Mouse (Mus musculus) common myeloid progenitor, adult 5-6 weeks (primary cell): ENCODE data around the gene Pdzd7. TPM values are rescaled to one million over a fixed set of nuclear protein-coding genes. Genes with fewer than 3 reads are reported as not detected.
"Not testable (repeated sequence)": the region's sequence is repeated elsewhere in the genome, so short reads cannot be mapped to it uniquely, and the experiment has no call there.

ENCODE experiments used
- ATAC-seq: replicated peaks from 2 replicates; pipeline ENCODE4 v1.8.0; 2016; ENCODE audit warnings: low read depth, mild to moderate bottlenecking, moderate TSS enrichment, inconsistent platforms; ENCODE audit not compliant: poor library complexity, severe bottlenecking
- total RNA-seq: library from RNA; stranded (forward); fragments of 200-1000, 187-1606 nt; gene quantifications from 2 replicates; pipeline ENCODE4 v1.2.3, GENCODE M21; 2017

Gene Pdzd7
- total RNA-seq, 1 experiment from 2014 or later, result 0.23 TPM

DNA sequence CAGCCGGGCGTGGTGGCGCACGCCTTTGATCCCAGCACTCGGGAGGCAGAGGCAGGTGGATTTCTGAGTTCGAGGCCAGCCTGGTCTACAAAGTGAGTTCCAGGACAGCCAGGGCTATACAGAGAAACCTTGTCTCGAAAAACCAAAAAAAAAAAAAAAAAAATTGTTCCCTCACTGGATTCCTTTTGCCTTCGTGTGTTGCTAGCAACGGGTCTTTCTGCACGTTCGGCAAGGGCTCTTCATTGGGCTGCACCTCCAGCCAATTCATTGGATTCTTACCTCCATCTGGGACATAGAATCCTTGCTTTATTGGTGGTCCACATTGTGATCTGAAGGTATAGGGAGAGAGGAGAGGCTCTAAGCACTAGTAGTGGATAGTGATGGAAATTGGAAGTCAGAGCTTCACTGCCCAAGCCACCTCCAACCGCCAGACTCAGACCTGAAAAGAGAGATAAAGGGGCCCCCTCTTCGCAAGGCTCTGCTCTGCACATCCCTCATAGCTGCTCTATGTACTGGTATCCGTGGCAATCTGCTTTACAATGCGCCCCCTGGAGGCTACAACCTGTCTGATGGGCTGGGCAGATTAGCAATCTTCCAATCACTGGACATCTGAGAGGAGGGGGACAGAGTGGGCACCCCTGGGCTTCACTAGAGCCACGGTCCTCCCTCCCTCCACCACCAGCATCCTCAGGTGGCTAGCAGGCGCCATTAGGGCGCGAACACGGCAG, 18.2 kb upstream of the Pdzd7 start:
- ATAC-seq, result peak; percentile 83

GRCm38 (mm10) chr19:45058841-45059240, 13.3 kb upstream of the Pdzd7 start:
- ATAC-seq, result no peak

GRCm38 (mm10) chr19:45058113-45058839, 12.8 kb upstream of the Pdzd7 start:
- peak; percentile 86 for ATAC-seq

DNA sequence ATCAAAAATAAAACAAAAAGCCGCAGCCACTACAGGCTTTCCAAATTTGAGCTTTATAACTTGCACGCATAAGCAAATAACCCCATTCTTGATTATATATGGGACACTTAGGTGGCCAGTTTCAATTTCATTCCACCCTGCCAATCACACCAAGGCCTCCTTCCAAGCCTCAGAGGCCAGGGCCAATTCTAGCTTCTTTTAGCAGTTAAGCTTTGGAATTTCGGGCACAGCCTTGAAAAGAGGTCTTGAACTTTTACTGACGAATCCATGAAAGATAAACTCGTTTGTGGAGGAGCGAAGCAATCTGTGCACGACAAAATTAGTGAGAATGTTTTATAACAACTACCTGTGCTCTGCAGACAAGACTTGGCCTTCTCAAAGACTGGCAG, 12.2 kb upstream of the Pdzd7 start:
- no peak for ATAC-seq

GRCm38 (mm10) chr19:45056908-45057698, 11.6 kb upstream of the Pdzd7 start:
- ATAC-seq, result no peak

DNA sequence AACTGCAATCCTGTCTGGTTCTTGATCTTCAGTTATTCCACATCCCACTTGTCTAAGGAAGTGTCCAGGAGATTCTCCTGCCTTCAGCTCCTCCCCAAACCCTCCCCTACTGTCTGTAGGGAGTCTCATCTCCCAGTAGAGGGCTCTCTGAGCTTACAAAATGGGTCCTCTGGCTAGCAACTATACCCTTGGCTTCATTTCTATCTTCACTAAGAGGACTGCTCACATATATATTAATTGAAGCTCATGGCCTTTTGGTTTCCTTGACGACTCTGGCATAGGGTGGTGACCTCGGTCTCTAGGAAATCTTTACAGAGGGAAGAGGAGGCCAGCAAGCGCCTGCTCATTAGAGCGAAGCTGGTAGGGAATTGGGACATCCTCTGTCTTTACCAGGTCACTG, 10.8 kb upstream of the Pdzd7 start:
- ATAC-seq, result peak; percentile 54

GRCm38 (mm10) chr19:45054892-45055690, 9.6 kb upstream of the Pdzd7 start:
- no peak for ATAC-seq

GRCm38 (mm10) chr19:45053451-45053850, 7.9 kb upstream of the Pdzd7 start:
- ATAC-seq, result no peak

- ATAC-seq, result no peak
Measured at GRCm38 (mm10) chr19:45049523-45049922, 4.0 kb upstream of the Pdzd7 start.

- no peak for ATAC-seq
Measured at GRCm38 (mm10) chr19:45048644-45049365, 3.3 kb upstream of the Pdzd7 start.

- ATAC-seq, result peak; percentile 57
Measured at GRCm38 (mm10) chr19:45047935-45048643, 2.6 kb upstream of the Pdzd7 start.

DNA sequence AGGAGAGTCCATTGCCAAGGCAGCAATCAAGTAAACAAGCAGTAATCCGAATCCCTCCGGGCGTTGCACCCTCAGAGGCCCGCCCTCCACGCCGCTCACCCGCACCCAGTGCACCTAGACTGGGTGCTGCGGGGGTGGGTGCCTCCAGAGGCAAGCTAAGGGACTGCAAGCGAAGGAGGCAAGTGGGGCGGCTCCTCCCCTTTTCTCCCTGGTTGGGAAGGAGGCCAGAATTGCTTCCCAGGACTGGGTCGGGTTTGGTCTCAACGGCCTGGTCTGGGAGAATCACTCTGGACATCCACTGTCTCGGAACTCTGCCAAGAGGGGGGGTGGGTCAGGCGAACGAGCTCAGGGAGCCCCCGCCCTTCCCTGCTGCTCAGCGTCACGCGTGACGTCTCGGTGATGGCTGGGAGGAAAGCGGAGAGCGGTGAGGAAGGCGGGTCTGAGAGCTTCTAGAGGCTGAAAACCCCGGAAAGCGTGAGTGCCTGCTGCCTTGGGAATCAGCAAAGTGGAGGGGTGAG, 2.0 kb upstream of the Pdzd7 start, which contains the start of gene Sfxn3:
Sfxn3 (plus strand) TSS at position 87 of the 518 bp plus-strand sequence.
- peak; percentile 83 for ATAC-seq

DNA sequence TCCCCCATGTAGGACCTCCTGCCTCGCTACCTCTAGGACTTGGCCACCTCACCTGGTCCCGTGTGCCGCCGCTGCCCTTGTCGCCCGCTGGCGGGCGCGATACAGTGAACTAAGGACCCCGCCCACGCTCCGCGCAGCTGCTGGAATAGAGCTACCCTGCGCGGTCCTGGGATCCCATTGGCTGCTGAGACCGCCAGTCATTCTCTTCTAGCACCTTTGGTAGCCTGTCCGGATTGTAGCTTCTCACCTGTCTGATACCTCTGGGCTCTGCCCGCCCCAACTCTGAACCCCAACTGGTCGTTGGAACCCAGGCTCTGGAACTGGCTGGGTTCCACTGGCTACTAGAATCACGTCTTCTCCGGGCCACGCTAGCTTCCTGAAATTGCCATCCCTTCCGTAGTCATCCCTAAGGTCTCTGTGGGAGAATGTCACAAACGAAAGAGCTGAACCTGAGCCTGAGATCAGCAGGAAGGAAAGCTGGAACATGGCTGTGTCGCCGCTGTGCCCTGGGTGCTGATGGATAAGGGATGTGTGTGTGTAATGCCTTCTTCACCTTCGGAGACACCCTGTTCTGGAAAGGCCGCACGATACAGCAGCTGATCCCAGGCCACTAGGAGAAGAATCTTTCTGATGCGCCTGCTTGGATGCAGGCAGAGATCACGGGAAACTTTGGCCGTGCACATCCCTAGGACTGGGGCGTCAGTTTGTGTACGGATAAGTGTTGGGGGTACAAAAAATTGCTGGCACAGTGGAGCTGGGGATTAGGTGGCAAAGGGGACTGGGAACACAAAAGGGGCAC, 1.2 kb upstream of the Pdzd7 start:
- ATAC-seq, result peak; percentile 24; the same call in 1 of the 2 replicates

- no peak for ATAC-seq
Measured at GRCm38 (mm10) chr19:45045236-45045635, 281 bp downstream of the Pdzd7 start.

- ATAC-seq, result no peak
Measured at GRCm38 (mm10) chr19:45044389-45044927, 1.1 kb downstream of the Pdzd7 start.

DNA sequence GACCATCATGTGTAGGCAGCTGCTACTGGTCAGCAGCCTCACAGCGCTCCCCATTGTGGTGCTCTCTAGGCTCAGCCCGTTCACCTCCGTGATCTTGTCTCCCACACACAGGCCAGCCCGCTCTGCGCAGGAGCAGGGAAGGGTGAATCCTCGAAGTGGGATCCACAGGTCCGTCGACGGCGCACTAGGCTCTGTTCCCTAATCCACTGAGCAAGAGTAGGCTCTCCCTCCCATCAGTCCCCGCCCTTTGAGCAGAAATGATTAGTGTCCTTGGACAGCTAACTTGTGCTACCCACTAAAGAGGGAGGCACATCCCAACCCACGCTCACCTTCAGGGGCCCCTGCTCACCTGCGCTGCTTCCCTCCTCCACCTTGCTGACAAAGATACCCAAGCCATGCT, 5.3 kb downstream of the Pdzd7 start:
- no peak for ATAC-seq

DNA sequence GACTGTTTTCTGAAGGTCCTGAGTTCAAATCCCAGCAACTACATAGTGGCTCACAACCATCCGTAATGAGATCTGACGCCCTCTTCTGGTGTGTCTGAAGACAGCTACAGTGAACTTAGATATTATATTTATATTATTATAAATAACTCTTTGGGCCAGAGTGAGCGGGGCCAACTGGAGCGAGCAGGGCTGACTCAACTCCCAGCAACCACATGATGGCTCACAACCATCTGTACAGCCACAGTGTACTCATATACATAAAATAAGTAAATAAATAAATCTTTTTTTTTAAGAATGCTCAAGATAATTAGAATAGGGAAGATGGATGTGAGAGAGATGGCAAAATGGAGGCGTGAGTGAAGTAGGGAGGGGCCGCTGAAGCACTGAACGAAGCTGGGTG, 7.3 kb downstream of the Pdzd7 start:
- ATAC-seq, result not testable (repeated sequence)
